Mouse (Mus musculus): ENCODE results near the gene Vav3. TPM values are rescaled to one million over a fixed set of nuclear protein-coding genes. Genes with fewer than 3 reads are reported as not detected.
A peak's percentile ranks its signal among the peaks of the same experiment; 100 is the strongest.

The Vav3 gene
- polyA plus RNA-seq (2014; fragmentation: Nextera tagmentation; extraction: Ambion mirVana), result 12.9 TPM in 2 replicates

DNA sequence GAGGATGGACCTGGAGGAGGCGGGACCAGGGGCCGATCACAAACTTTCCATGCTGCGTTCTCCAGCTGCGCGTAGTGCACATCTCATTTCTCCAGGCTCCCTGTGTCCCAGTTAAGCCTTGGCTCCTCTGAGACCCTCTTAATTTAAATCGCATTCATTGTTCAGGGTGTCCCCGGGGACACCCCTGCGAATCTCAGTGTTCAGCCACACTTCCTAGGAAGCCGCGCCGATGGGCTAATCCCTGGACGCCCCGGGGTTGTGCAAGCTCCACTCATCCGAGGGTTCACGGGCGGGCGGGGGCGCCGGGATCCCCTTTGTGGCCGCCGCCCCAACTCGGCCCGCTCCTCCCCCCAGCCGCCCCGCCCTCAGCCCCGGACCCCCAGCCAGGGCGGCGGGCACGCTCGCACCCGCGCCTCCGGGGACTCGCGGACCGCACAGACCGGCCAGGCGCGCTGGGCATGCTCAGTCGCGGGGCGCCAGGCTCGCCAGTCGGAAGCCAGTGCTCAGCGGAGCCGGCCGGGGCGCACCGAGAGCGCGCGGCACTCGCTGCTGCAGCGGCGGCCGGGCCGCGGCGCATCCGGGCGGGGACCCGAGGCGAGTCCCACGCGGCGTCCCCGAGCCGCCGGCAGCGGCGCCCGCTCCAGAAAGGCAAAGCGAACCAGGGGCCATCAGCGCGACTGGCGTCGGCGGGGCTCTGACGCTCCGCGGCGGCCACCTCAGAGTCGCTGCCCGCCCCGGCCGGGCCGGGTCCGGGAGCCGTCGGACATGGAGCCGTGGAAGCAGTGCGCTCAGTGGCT lies at the start of gene Vav3:
Vav3 (plus strand) TSS at position 380 of the 797 bp plus-strand sequence.
- Histone ChIP-seq H3K36me3 (ENCODE audit: control insufficient read depth, insufficient read depth, low read length) (no peaks in the 10 kb centered on the region), H3K9me3 (replicated peaks; ENCODE audit: control insufficient read depth, low read length) (no peaks in the 10 kb centered on the region), H3K9ac (ENCODE audit: low read depth, low read length) (peak within 1 kb of the TSS; percentile 78), H3K27ac (ENCODE audit: low read depth, low read length) (peak within 1 kb of the TSS; percentile 73), H3K4me1 (ENCODE audit: control insufficient read depth, insufficient read depth, low read length) (no peaks in the 10 kb centered on the region; the same call in 1 of the 2 replicates), H3K4me3 (ENCODE audit: low read depth, low read length) (peak within 1 kb of the TSS; percentile 80), H3K27me3 (ENCODE audit: control insufficient read depth, insufficient read depth, low read length) (no peaks in the 10 kb centered on the region), H3K4me2 (peak within 1 kb of the TSS; percentile 94)
- under 1% methylated on average over 73 of the region's 92 CpGs for WGBS (ENCODE audit: insufficient replicate concordance)
- peak; percentile 78 for ATAC-seq (replicated peaks; ENCODE audit: insufficient number of reproducible peaks, low FRiP score, low TSS enrichment)

DNA sequence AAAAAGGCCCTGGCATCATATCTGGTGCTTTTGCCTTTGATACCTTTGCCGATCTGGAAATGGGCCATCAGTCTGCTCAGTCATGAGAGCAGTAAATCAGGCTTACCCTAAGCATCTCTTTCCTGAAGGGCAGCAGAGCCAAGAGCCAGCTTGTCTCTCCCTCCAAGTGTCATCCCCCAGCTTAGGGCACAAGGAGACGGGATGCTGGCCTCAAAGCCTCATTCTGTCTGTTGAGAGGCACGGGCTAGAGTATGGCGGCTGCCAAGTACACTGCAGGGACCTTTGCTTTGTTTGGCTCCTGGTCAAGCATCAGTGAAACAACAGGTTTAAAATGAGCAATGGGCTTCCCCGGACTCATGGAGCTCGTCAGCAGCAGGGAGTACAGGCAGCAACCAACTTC lies 41.6 kb upstream of the Vav3 start:
- H3K27me3 ChIP-seq (ENCODE audit: control insufficient read depth, insufficient read depth, low read length), result no peaks in the 10 kb centered on the region
- no peak overlapping the region for H3K4me3 ChIP-seq (ENCODE audit: low read depth, low read length)
- 56% methylated on average over 6 of the region's 6 CpGs for WGBS (ENCODE audit: insufficient replicate concordance)
- no peaks in the 10 kb centered on the region for H3K4me1 ChIP-seq (ENCODE audit: control insufficient read depth, insufficient read depth, low read length)
- no peaks in the 10 kb centered on the region for H3K36me3 ChIP-seq (ENCODE audit: control insufficient read depth, insufficient read depth, low read length)
- no peak overlapping the region for H3K4me2 ChIP-seq
- no peak overlapping the region for H3K27ac ChIP-seq (ENCODE audit: low read depth, low read length)
- no peak for ATAC-seq (replicated peaks; ENCODE audit: insufficient number of reproducible peaks, low FRiP score, low TSS enrichment)
- H3K9ac ChIP-seq (ENCODE audit: low read depth, low read length), result no peak overlapping the region
- no peaks in the 10 kb centered on the region for H3K9me3 ChIP-seq (replicated peaks; ENCODE audit: control insufficient read depth, low read length)

DNA sequence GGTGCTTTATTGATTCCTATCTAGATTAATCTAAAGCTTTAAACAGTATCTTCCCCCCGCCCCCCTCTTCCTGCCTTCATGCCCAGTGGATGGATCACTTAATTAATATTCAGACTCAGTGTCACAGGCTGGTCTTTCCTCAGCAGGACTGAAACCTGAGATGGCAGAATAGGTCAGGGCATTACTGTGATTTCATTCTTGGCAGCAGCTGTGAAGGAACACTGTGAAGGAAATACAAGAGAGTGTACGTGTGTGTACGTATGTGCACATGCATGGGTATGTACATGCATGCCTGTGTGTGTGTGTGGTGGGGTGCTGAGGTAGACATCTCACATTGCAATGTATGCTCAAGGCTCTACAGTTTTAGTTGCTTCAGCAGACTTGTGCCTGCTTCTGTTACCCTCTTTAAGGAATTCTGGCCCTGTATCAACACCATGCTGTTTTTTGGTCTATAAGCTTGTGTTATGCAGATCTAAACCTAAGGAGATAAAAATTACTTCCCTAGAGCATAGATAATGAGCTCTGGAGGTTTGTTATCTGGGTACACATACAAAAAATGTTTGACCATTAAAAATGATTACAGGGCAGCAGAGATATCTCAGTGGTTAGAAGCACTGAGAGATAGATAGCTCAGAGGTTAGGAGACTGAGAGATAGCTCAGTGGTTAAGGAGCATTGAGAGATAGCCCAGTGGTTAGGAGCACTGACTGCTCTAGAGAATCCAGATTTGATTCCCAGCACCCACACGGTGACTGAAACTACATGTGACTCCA lies 41.0 kb upstream of the Vav3 start:
- no peak overlapping the region for H3K9ac ChIP-seq (ENCODE audit: low read depth, low read length)
- WGBS (ENCODE audit: insufficient replicate concordance), result 74% methylated on average over 4 of the region's 4 CpGs
- H3K27me3 ChIP-seq (ENCODE audit: control insufficient read depth, insufficient read depth, low read length), result no peaks in the 10 kb centered on the region
- H3K36me3 ChIP-seq (ENCODE audit: control insufficient read depth, insufficient read depth, low read length), result no peaks in the 10 kb centered on the region
- H3K4me1 ChIP-seq (ENCODE audit: control insufficient read depth, insufficient read depth, low read length), result no peaks in the 10 kb centered on the region
- ATAC-seq (replicated peaks; ENCODE audit: insufficient number of reproducible peaks, low FRiP score, low TSS enrichment), result no peak
- no peak overlapping the region for H3K4me2 ChIP-seq
- H3K9me3 ChIP-seq (replicated peaks; ENCODE audit: control insufficient read depth, low read length), result no peaks in the 10 kb centered on the region
- no peak overlapping the region for H3K27ac ChIP-seq (ENCODE audit: low read depth, low read length)
- H3K4me3 ChIP-seq (ENCODE audit: low read depth, low read length), result no peak overlapping the region

DNA sequence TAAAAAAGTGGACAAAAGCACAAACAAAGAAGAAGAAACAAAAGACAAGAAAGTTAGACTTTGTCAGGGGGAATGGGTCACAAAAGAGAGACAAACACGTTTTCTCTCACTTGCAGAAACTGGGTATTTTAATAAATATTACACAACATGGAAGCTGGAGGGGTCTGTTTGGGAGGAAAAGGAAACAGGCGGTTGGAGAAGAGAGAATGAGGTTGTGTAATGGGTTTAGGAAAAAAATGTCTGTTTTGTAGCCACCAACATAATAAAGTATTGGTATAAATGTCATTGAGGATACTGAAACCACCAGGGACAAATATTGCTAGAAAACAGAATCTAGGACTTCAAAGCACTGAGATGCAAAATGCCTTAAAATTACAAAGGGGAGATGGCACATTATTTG lies 38.4 kb upstream of the Vav3 start:
- no peak overlapping the region for H3K9ac ChIP-seq (ENCODE audit: low read depth, low read length)
- H3K27ac ChIP-seq (ENCODE audit: low read depth, low read length), result no peak overlapping the region
- H3K36me3 ChIP-seq (ENCODE audit: control insufficient read depth, insufficient read depth, low read length), result no peaks in the 10 kb centered on the region
- no peak overlapping the region for H3K4me2 ChIP-seq
- H3K4me3 ChIP-seq (ENCODE audit: low read depth, low read length), result no peak overlapping the region
- 74% methylated on average over 2 of the region's 2 CpGs for WGBS (ENCODE audit: insufficient replicate concordance)
- no peaks in the 10 kb centered on the region for H3K27me3 ChIP-seq (ENCODE audit: control insufficient read depth, insufficient read depth, low read length)
- no peaks in the 10 kb centered on the region for H3K4me1 ChIP-seq (ENCODE audit: control insufficient read depth, insufficient read depth, low read length)
- no peaks in the 10 kb centered on the region for H3K9me3 ChIP-seq (replicated peaks; ENCODE audit: control insufficient read depth, low read length)
- ATAC-seq (replicated peaks; ENCODE audit: insufficient number of reproducible peaks, low FRiP score, low TSS enrichment), result no peak

DNA sequence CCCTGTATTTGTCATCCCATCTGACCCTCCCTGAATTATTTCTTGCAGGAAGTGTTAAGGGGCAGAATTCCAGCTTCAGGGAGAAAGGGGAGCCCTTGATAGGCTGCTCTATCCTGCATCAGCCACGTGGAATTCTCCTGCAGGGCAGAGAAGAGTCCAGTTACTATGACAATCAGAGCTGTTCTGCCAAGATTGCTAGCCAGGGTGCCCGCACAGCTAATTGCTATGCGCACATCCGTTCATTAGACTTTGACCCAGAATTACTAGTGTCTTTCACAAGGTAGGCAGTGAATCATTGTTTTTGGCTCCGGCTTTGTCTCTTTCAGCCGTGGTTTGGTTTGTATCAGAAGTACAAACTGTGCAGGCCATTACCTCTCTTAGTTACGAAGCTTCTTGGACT lies 33.0 kb upstream of the Vav3 start:
- H3K9ac ChIP-seq (ENCODE audit: low read depth, low read length), result no peak overlapping the region
- 71% methylated on average over 7 of the region's 7 CpGs for WGBS (ENCODE audit: insufficient replicate concordance)

DNA sequence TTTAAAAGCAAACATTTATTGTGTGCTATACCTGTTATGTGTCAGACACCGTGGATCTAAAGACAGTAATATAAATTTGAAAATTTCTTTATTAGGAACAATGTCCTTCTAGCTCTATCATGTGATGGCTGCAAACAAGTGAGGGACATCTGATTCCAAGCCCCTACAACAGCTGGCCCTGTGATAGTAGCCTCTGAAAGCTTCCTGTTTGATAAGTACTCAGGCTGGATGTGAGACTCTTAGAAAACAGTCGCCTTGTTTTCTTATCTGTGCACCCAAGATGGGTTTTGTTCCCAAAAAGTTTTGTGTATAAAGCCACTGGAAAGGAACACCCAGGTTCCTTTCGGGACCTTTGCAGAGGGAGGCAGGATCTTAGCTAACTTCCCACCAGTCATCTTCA lies 32.0 kb upstream of the Vav3 start:
- Histone ChIP-seq H3K4me2 (no peak overlapping the region), H3K4me1 (ENCODE audit: control insufficient read depth, insufficient read depth, low read length) (peaks cover 11% of the 10 kb centered on the region; the same call in 1 of the 2 replicates), H3K36me3 (ENCODE audit: control insufficient read depth, insufficient read depth, low read length) (no peaks in the 10 kb centered on the region), H3K4me3 (ENCODE audit: low read depth, low read length) (no peak overlapping the region), H3K9ac (ENCODE audit: low read depth, low read length) (no peak overlapping the region), H3K27me3 (ENCODE audit: control insufficient read depth, insufficient read depth, low read length) (no peaks in the 10 kb centered on the region), H3K27ac (ENCODE audit: low read depth, low read length) (no peak overlapping the region), H3K9me3 (replicated peaks; ENCODE audit: control insufficient read depth, low read length) (no peaks in the 10 kb centered on the region)
- no peak for ATAC-seq (replicated peaks; ENCODE audit: insufficient number of reproducible peaks, low FRiP score, low TSS enrichment)
- 44% methylated on average over 3 of the region's 3 CpGs for WGBS (ENCODE audit: insufficient replicate concordance)

More for the DNA sequence above, 33.0 kb upstream of the Vav3 start:
- Histone ChIP-seq H3K36me3 (ENCODE audit: control insufficient read depth, insufficient read depth, low read length) (no peaks in the 10 kb centered on the region), H3K27me3 (ENCODE audit: control insufficient read depth, insufficient read depth, low read length) (no peaks in the 10 kb centered on the region), H3K4me3 (ENCODE audit: low read depth, low read length) (no peak overlapping the region), H3K27ac (ENCODE audit: low read depth, low read length) (no peak overlapping the region), H3K9me3 (replicated peaks; ENCODE audit: control insufficient read depth, low read length) (no peaks in the 10 kb centered on the region), H3K4me2 (no peak overlapping the region), H3K4me1 (ENCODE audit: control insufficient read depth, insufficient read depth, low read length) (peaks cover 11% of the 10 kb centered on the region; the same call in 1 of the 2 replicates)
- ATAC-seq (replicated peaks; ENCODE audit: insufficient number of reproducible peaks, low FRiP score, low TSS enrichment), result no peak

DNA sequence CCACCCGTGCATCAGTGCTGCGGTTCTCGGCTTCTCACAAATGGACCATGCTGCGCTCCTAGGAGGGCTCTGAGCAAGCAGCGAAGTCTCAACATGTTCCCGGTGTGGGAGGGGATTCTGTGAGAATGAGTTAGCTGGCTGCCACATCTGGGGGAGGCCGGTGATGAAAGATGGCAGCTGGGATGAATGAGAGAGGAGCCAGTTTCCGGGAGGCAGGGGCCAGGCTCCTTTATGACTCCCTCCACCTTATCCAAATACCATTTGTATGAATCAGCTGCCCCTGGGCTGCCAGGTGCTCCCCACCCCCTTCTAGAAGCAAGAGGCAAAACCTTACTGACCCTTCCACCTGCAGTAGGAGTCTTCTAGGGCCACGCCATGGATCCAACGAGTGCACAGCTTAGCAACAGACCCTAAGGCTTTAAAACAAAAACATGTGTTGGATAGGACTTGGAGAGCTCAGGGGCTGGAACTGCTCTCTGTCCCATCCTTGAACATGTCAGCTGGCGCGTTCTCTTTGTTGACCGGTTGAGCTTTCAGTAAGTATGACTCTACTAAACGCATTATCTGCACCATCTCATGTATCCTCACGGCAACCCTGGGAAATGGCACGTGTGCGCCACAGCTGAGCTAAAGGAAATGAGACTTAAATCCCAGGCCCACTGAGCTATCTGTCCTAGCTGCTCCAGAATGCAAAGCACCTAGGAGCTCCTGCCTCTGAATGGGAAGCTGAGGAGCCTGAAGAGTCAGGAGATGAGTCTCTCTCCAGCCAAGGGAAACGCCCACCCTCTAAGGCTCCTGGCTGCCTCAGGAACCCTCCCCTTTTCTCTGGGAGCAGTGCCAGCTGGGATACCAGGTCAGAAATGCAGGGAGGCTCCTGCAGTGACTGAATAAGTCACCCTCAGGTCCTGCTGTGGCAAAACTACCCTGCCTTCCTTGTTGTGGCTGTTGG lies 30.9 kb upstream of the Vav3 start:
- 69% methylated on average over 18 of the region's 18 CpGs for WGBS (ENCODE audit: insufficient replicate concordance)

More for the DNA sequence above, 30.9 kb upstream of the Vav3 start:
- Histone ChIP-seq H3K36me3 (ENCODE audit: control insufficient read depth, insufficient read depth, low read length) (no peaks in the 10 kb centered on the region), H3K27me3 (ENCODE audit: control insufficient read depth, insufficient read depth, low read length) (no peaks in the 10 kb centered on the region), H3K9me3 (replicated peaks; ENCODE audit: control insufficient read depth, low read length) (no peaks in the 10 kb centered on the region), H3K4me2 (no peak overlapping the region; the same call in 1 of the 2 replicates), H3K27ac (ENCODE audit: low read depth, low read length) (peak overlapping the region; percentile 12; the same call in 1 of the 2 replicates), H3K9ac (ENCODE audit: low read depth, low read length) (no peak overlapping the region), H3K4me1 (ENCODE audit: control insufficient read depth, insufficient read depth, low read length) (peaks cover 11% of the 10 kb centered on the region; the same call in 1 of the 2 replicates), H3K4me3 (ENCODE audit: low read depth, low read length) (no peak overlapping the region)
- peak; percentile 53; the same call in 1 of the 2 replicates for ATAC-seq (replicated peaks; ENCODE audit: insufficient number of reproducible peaks, low FRiP score, low TSS enrichment)
